Mouse (Mus musculus) stomach, embryonic 16.5 days (tissue): ENCODE measurements around the gene Nfatc2ip. TPM values are rescaled to one million over a fixed set of nuclear protein-coding genes. Genes with fewer than 3 reads are reported as not detected.

Experiments
- ATAC-seq: fragments of 200-750 bp; cut with Nextera tagmentation; 2 replicates; pipeline ENCODE4 v1.8.0; 2017; ENCODE audit warnings: moderate number of reproducible peaks, moderate TSS enrichment; ENCODE audit not compliant: insufficient read depth, low FRiP score
- H3K27ac ChIP-seq: fragments of 300-500 bp; sonication (generic); 2 replicates; pipeline ENCODE4 v1.5.1; 2014; ENCODE audit warnings: low read length
- H3K27me3 ChIP-seq: fragments of 300-500 bp; sonication (generic); 2 replicates; pipeline ENCODE4 v1.6.1; 2014; ENCODE audit warnings: low read length, control low read depth, mixed read lengths; ENCODE audit not compliant: control insufficient read depth, insufficient read depth
- H3K36me3 ChIP-seq: fragments of 300-500 bp; sonication (generic); 2 replicates; pipeline ENCODE4 v1.6.1; 2014; ENCODE audit warnings: low read length; ENCODE audit not compliant: control insufficient read depth, insufficient read depth
- H3K4me1 ChIP-seq: fragments of 300-500 bp; sonication (generic); 2 replicates; pipeline ENCODE4 v1.6.1; 2014; ENCODE audit warnings: low read length, control low read depth, mixed read lengths; ENCODE audit not compliant: control insufficient read depth, insufficient read depth
- H3K4me2 ChIP-seq: fragments of 300-500 bp; sonication (generic); 2 replicates; pipeline ENCODE4 v1.6.1; 2014; ENCODE audit warnings: low read depth, low read length, mixed read lengths
- H3K4me3 ChIP-seq: fragments of 300-500 bp; sonication (generic); replicated peaks from 2 replicates; pipeline ENCODE4 v1.5.1; 2014; ENCODE audit warnings: mild to moderate bottlenecking, low read length
- H3K9ac ChIP-seq: fragments of 300-500 bp; sonication (generic); 2 replicates; pipeline ENCODE4 v1.6.1; 2014; ENCODE audit warnings: low read length
- H3K9me3 ChIP-seq: fragments of 300-500 bp; sonication (generic); replicated peaks from 2 replicates; pipeline ENCODE4 v1.6.1; 2016; ENCODE audit warnings: low read length, control low read depth; ENCODE audit not compliant: control insufficient read depth
- WGBS: fragments of 180-500 bp; shearing (Covaris S2); extraction: QIAGEN DNeasy Blood & Tissue Kit; methylation state at CpG from one replicate; pipeline ENCODE4 v1.1.7; 2014; 5-methylcytosine and 5-hydroxymethylcytosine counted together
- polyA plus RNA-seq: library from polyadenylated mRNA; unstranded; fragments of >200 nt; fragmentation: Nextera tagmentation; extraction: Ambion mirVana; gene quantifications from 2 replicates; pipeline ENCODE4 v1.2.1, GENCODE M21; 2015

Gene Nfatc2ip
- 1.1 and 1.4 TPM in 2 replicates for polyA plus RNA-seq

GRCm38 (mm10) chr7:126396298-126397119 lies at the start of gene Nfatc2ip:
TSS of gene Nfatc2ip (minus strand) at chr7:126396737.
- peak; percentile 100 for ATAC-seq
- Histone ChIP-seq H3K4me2 (peak within 1 kb of the TSS; percentile 88), H3K4me3 (peak within 1 kb of the TSS; percentile 94), H3K9ac (peak within 1 kb of the TSS; percentile 89), H3K9me3 (no peaks in the 10 kb centered on the region), H3K36me3 (no peaks in the 10 kb centered on the region), H3K27me3 (no peaks in the 10 kb centered on the region), H3K27ac (peak within 1 kb of the TSS; percentile 38; the same call in 1 of the 2 replicates), H3K4me1 (peaks cover 6% of the 10 kb centered on the region; the same call in 1 of the 2 replicates)
- WGBS, result under 1% methylated on average over 59 of the region's 59 CpGs

GRCm38 (mm10) chr7:126446217-126446616 lies 49.7 kb upstream of the Nfatc2ip start:
- WGBS, result 91% methylated on average over 21 of the region's 21 CpGs
- ATAC-seq, result no peak
- H3K9me3 ChIP-seq, result no peaks in the 10 kb centered on the region
- no peaks in the 10 kb centered on the region for H3K4me1 ChIP-seq
- no peaks in the 10 kb centered on the region for H3K27me3 ChIP-seq
- H3K4me3 ChIP-seq, result no peak overlapping the region
- no peak overlapping the region for H3K9ac ChIP-seq
- no peak overlapping the region for H3K4me2 ChIP-seq
- H3K27ac ChIP-seq, result no peak overlapping the region
- no peaks in the 10 kb centered on the region for H3K36me3 ChIP-seq

GRCm38 (mm10) chr7:126445104-126445815 lies 48.7 kb upstream of the Nfatc2ip start:
- WGBS, result 93% methylated on average over 15 of the region's 15 CpGs
- ATAC-seq, result no peak

GRCm38 (mm10) chr7:126444536-126444935 lies 48.0 kb upstream of the Nfatc2ip start:
- no peaks in the 10 kb centered on the region for H3K36me3 ChIP-seq
- H3K27me3 ChIP-seq, result no peaks in the 10 kb centered on the region
- no peak overlapping the region for H3K4me3 ChIP-seq
- no peak overlapping the region for H3K9ac ChIP-seq
- H3K27ac ChIP-seq, result no peak overlapping the region
- no peak overlapping the region for H3K4me2 ChIP-seq
- ATAC-seq, result no peak
- H3K9me3 ChIP-seq, result no peaks in the 10 kb centered on the region
- WGBS, result 94% methylated on average over 9 of the region's 9 CpGs
- no peaks in the 10 kb centered on the region for H3K4me1 ChIP-seq

More at GRCm38 (mm10) chr7:126445104-126445815, 48.7 kb upstream of the Nfatc2ip start:
- no peaks in the 10 kb centered on the region for H3K27me3 ChIP-seq
- no peaks in the 10 kb centered on the region for H3K9me3 ChIP-seq
- H3K36me3 ChIP-seq, result no peaks in the 10 kb centered on the region
- H3K4me1 ChIP-seq, result no peaks in the 10 kb centered on the region
- no peak overlapping the region for H3K9ac ChIP-seq
- H3K4me2 ChIP-seq, result no peak overlapping the region
- H3K27ac ChIP-seq, result no peak overlapping the region
- H3K4me3 ChIP-seq, result no peak overlapping the region

- H3K27ac ChIP-seq, result no peak overlapping the region
- no peaks in the 10 kb centered on the region for H3K4me1 ChIP-seq
- H3K27me3 ChIP-seq, result no peaks in the 10 kb centered on the region
- H3K9ac ChIP-seq, result no peak overlapping the region
- no peak for ATAC-seq
- WGBS, result 94% methylated on average over 10 of the region's 10 CpGs
- no peaks in the 10 kb centered on the region for H3K9me3 ChIP-seq
- no peak overlapping the region for H3K4me3 ChIP-seq
- no peak overlapping the region for H3K4me2 ChIP-seq
- no peaks in the 10 kb centered on the region for H3K36me3 ChIP-seq
These were observed 47.5 kb upstream of the Nfatc2ip start for GRCm38 (mm10) chr7:126443997-126444396.

GRCm38 (mm10) chr7:126440134-126440533 lies 43.6 kb upstream of the Nfatc2ip start:
- H3K4me3 ChIP-seq, result no peak overlapping the region
- no peaks in the 10 kb centered on the region for H3K36me3 ChIP-seq
- no peak overlapping the region for H3K9ac ChIP-seq
- no peak overlapping the region for H3K27ac ChIP-seq
- no peak overlapping the region for H3K4me2 ChIP-seq
- ATAC-seq, result no peak
- no peaks in the 10 kb centered on the region for H3K4me1 ChIP-seq
- H3K9me3 ChIP-seq, result no peaks in the 10 kb centered on the region
- H3K27me3 ChIP-seq, result no peaks in the 10 kb centered on the region
- WGBS, result 80% methylated on average over 9 of the region's 9 CpGs

GRCm38 (mm10) chr7:126436851-126437250 lies 40.3 kb upstream of the Nfatc2ip start:
- no peaks in the 10 kb centered on the region for H3K9me3 ChIP-seq
- H3K27ac ChIP-seq, result no peak overlapping the region
- no peaks in the 10 kb centered on the region for H3K36me3 ChIP-seq
- no peak overlapping the region for H3K4me3 ChIP-seq
- H3K27me3 ChIP-seq, result no peaks in the 10 kb centered on the region
- no peak overlapping the region for H3K4me2 ChIP-seq
- 18% methylated on average over 8 of the region's 8 CpGs for WGBS
- H3K9ac ChIP-seq, result no peak overlapping the region
- H3K4me1 ChIP-seq, result no peaks in the 10 kb centered on the region
- ATAC-seq, result no peak

- Histone ChIP-seq H3K9me3 (no peaks in the 10 kb centered on the region), H3K4me3 (no peak overlapping the region), H3K27ac (no peak overlapping the region), H3K4me1 (no peaks in the 10 kb centered on the region), H3K9ac (no peak overlapping the region), H3K4me2 (no peak overlapping the region), H3K27me3 (no peaks in the 10 kb centered on the region), H3K36me3 (no peaks in the 10 kb centered on the region)
- WGBS, result 76% methylated on average over 3 of the region's 3 CpGs
- ATAC-seq, result no peak
These were observed 39.3 kb upstream of the Nfatc2ip start for GRCm38 (mm10) chr7:126435801-126436200.

- no peak for ATAC-seq
- Histone ChIP-seq H3K27me3 (no peaks in the 10 kb centered on the region), H3K36me3 (no peaks in the 10 kb centered on the region), H3K4me3 (no peak overlapping the region), H3K4me2 (no peak overlapping the region), H3K27ac (no peak overlapping the region), H3K9ac (no peak overlapping the region), H3K9me3 (no peaks in the 10 kb centered on the region), H3K4me1 (peaks cover 4% of the 10 kb centered on the region; the same call in 1 of the 2 replicates)
- WGBS, result 84% methylated on average over 7 of the region's 7 CpGs
These were observed 38.2 kb upstream of the Nfatc2ip start for GRCm38 (mm10) chr7:126434726-126435125.
